Mouse (Mus musculus): ENCODE data around the gene Hyal3.
"Not testable (repeated sequence)": the region's sequence is repeated elsewhere in the genome, so short reads cannot be mapped to it uniquely, and the experiment has no call there.

Gene Hyal3

GRCm38 (mm10) chr9:107549297-107550074 lies 31.1 kb upstream of the Hyal3 start:
- no peak for DNase-seq (ENCODE audit: extremely low read depth, low read depth, low spot score)

- no peak for DNase-seq (ENCODE audit: extremely low read depth, low read depth, low spot score)
Observed at GRCm38 (mm10) chr9:107550491-107551116, 30.0 kb upstream of the Hyal3 start.

GRCm38 (mm10) chr9:107551117-107551889 lies 29.3 kb upstream of the Hyal3 start, which contains the start of gene Rassf1:
Rassf1 (plus strand) TSS chr9:107551555.
- no peak for DNase-seq (ENCODE audit: extremely low read depth, low read depth, low spot score)

- no peak for DNase-seq (ENCODE audit: extremely low read depth, low read depth, low spot score)
Observed at GRCm38 (mm10) chr9:107551890-107552355, 28.7 kb upstream of the Hyal3 start.

- no peak for DNase-seq (ENCODE audit: extremely low read depth, low read depth, low spot score)
Observed at GRCm38 (mm10) chr9:107552690-107553393, 27.8 kb upstream of the Hyal3 start.

- DNase-seq (ENCODE audit: extremely low read depth, low read depth, low spot score): no peak
Observed at GRCm38 (mm10) chr9:107553541-107554318, 26.9 kb upstream of the Hyal3 start.

- DNase-seq (ENCODE audit: extremely low read depth, low read depth, low spot score): peak; percentile 71
Observed at GRCm38 (mm10) chr9:107554319-107554825, 26.2 kb upstream of the Hyal3 start.

- no peak for DNase-seq (ENCODE audit: extremely low read depth, low read depth, low spot score)
Observed at GRCm38 (mm10) chr9:107555031-107555457, 25.6 kb upstream of the Hyal3 start.

- DNase-seq (ENCODE audit: extremely low read depth, low read depth, low spot score): no peak
Observed at GRCm38 (mm10) chr9:107555701-107556100, 24.9 kb upstream of the Hyal3 start.

- DNase-seq (ENCODE audit: extremely low read depth, low read depth, low spot score): no peak
Observed at GRCm38 (mm10) chr9:107556346-107556745, 24.3 kb upstream of the Hyal3 start.

- peak; percentile 56 for DNase-seq (ENCODE audit: extremely low read depth, low read depth, low spot score)
Observed at GRCm38 (mm10) chr9:107563029-107563581, 17.5 kb upstream of the Hyal3 start, which contains the start of gene Tusc2. Tusc2 (plus strand) TSS chr9:107563255.

- not testable (repeated sequence) for DNase-seq (ENCODE audit: extremely low read depth, low read depth, low spot score)
Observed at GRCm38 (mm10) chr9:107565556-107565955, 15.1 kb upstream of the Hyal3 start.

GRCm38 (mm10) chr9:107566041-107566709 lies 14.4 kb upstream of the Hyal3 start:
- DNase-seq (ENCODE audit: extremely low read depth, low read depth, low spot score): no peak

GRCm38 (mm10) chr9:107566855-107567254 lies 13.8 kb upstream of the Hyal3 start:
- no peak for DNase-seq (ENCODE audit: extremely low read depth, low read depth, low spot score)

- DNase-seq (ENCODE audit: extremely low read depth, low read depth, low spot score): no peak
Observed at GRCm38 (mm10) chr9:107567702-107568319, 12.8 kb upstream of the Hyal3 start, which contains the start of gene Hyal2. Hyal2 (plus strand) TSS chr9:107567945.

GRCm38 (mm10) chr9:107568331-107569261 lies 12.0 kb upstream of the Hyal3 start:
- DNase-seq (ENCODE audit: extremely low read depth, low read depth, low spot score): no peak

- no peak for DNase-seq (ENCODE audit: extremely low read depth, low read depth, low spot score)
Observed at GRCm38 (mm10) chr9:107569270-107569669, 11.3 kb upstream of the Hyal3 start.

All from fat pad, adult 2 months (tissue).